Mouse (Mus musculus) T-helper 2 cell (primary cell): Measurements from ENCODE around the gene Ldha.
"Not testable (repeated sequence)": the region's sequence is repeated elsewhere in the genome, so short reads cannot be mapped to it uniquely, and the experiment has no call there.

Experiments used
- in situ Hi-C: fragments of 300-600 bp; cut with MboI, MseI; formaldehyde crosslinking; loops from one replicate; pipeline ENCODE4 v1.15.1; 2025; ENCODE audit warnings: high pct_unique_total_duplicates

The Ldha gene

DNA sequence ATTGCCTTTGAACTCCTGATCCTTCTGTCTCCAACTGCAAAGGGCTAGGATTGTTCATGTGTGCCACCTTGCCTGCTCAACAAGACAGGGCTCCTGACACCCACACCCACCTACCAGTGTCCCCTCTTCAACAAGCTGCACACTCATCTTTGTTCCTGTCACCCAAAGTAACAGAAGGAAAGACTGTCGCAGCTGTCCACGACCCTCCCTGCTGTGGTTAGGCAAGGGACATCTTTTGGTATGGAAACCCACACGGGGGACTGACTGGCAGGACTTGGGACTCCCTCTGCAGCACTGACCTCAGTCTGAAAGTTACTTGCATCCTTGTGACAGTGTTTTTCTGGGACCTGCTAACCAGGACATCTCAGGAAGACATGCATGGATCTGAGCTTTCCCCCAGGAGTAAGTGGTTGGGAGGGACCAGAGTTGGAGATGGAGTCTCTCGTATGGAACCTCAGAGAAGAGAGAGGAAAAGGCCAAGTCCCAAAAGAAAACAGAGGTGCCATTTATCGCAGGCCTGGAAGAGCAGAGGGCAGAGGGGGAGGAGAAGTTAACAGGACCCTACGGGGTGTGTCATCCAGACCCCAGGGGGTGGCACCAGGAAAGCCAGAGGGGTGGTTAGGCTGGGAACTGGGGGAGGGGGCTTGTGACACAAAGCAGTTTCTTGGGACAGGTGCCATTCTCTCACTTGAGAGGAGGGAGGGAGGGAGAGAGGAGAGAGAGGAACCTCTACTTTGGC, at the start of gene Ldha:
TSS of gene Ldha (plus strand) at position 689 of the 739 bp plus-strand sequence.
- in situ Hi-C loops: no loop called here

DNA sequence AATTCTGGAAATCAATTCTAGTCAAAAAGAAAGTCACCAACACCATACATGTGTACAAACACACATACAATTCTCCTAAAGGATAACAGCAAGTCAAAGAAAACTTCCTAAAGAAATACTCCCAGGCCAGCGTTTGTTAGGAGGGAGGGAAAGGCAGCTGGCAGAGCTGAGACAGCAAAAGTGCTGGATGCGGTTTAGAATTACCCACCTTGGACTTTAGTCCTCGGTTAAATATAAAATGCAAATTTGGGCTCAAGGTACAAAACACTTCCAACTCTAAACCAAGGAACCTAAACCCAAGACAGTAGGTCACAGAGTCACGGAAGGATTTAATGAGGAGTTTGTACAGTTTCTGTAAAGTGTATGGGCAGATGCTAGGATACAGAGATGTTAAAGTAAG, 47.4 kb upstream of the Ldha start:
- in situ Hi-C loops: loop anchor here (10.0 kb wide), 1 partner anchor 1199 kb away; no protein-coding TSS in a partner anchor

DNA sequence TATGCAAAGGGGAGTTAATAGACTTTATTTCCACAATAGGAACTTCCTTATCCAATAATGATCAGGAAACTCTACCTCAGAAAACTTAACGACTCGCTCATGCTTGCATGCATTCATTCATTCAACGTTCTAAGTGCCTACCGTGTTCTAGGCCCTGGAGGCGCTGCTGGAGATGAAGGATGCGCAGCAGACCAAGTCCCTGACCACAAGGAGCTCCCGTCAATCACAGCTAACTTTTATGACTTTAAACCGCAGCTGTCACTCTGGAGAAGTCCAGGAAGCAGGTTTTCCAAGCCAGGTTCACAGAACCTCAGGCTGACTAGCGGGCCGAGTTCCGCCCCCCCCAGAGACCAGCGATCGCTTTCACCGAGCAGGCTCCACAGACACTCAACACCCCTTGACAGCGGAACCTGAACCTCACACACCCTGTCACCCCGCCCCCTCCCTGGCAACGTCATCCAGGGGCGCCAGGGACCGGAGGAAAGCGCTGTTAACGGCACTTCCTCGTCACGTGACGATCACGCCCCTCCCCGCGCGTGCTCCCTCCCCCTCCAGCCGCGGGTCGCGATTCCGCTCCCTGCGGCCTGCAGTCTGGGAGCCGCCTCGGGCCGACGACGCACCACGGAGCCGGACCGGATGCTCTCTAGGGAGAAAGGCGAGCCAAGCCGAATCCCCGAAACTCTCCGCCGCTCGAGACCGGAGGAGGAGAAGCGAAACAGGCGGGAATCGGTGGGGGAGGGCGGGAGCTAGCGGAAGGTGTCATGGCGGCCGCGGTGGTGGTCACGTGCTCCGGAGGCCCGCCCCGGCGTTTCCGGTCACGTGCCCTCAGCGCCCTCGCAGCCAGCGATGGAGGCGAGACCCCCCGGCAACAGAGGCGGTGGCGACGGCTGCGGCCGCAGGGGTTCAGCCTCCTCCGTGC, 45.7 kb upstream of the Ldha start, which contains the start of the genes Hps5 and Gtf2h1:
TSS of gene Hps5 (minus strand) at position 778 of the 919 bp plus-strand sequence.
TSS of gene Gtf2h1 (plus strand) at position 817 of the 919 bp plus-strand sequence.
- in situ Hi-C loops: loop anchor here (10.0 kb wide), 1 partner anchor 1201 kb away; no protein-coding TSS in a partner anchor

DNA sequence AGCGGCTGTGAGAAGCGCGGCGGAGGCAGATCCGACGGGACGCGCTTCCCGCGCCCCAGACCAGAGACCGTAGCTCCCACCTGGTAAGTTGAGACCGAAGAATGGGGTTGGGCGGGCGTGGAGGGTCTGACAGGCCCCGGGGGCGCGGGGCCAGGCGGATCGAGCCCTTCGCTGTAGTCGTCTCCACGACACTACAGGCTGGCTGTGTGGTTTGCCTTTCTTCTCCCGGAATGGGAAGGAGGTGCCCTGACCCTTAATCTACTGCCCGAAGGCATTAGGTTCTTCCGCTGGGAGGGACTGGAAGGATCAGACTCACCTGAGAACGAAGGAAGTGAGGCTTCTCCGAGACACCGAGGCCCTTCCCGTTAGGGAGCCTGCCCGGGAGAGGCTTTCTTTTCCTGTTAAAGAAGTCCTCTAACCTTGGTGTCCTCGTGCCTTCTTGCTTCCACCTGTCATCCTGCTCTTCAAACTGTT, 45.0 kb upstream of the Ldha start:
- in situ Hi-C loops: loop anchor here (10.0 kb wide), 1 partner anchor 1201 kb away; no protein-coding TSS in a partner anchor

DNA sequence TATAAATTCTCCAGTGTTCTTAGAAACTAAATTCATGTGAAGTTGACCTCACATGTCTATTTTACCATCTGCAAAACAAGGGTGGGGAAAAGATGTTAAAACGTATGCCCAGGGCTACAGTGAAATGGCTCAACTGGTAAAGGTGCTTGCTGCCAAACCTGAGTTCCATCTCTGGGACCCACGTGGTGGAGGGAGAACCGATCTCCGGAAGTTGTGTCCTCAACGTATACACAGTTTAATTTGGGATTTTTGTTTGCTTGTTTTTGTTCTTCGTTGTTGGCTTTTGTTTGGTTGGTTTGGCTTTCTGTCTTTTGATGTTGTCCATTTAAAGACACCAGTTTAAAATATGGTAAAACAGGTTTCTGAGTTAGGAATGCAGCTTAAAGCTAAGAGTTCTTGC, 44.5 kb upstream of the Ldha start:
- in situ Hi-C loops: loop anchor here (10.0 kb wide), 1 partner anchor 1202 kb away; no protein-coding TSS in a partner anchor

DNA sequence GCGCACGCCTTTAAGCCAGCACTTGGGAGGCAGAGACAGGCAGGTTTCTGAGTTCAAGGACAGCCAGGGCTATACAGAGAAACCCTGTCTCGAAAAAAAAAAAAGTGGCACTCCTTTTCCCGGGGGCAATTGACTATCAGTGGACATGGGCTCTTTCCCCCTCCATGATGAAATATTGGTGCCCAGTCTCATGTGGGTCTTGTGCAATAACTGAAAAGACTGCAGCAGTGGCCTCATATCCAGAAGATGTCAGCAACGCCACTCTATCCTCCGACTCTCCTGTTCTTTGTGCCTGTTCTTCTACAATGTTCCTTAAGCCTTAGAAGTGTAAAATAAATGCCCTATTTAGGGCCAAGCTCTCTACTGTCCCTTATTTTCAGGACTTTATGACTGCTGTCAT, 30.9 kb upstream of the Ldha start:
- in situ Hi-C loops: loop anchor here (5.0 kb wide), 1 partner anchor 42 kb away; no protein-coding TSS in a partner anchor

DNA sequence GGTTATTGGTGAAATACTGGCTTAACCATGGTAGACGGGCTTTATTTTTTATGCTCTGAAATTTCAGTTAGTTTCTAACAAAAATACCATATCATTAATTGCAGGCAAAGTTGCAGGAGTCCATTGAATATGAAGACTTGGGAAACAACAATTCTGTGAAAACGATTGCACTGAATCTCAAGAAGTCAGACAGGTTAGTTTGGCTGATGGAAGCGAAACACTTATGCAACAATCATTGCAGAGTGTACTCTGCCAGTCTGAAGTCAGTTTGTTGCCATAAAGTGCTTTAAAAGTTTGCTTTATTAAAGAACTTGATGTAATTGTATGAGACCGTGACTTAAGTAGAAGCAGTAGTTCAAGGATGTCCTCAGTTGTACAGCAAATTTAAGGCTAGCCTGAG, 27.3 kb upstream of the Ldha start:
- in situ Hi-C loops: loop anchor here (5.0 kb wide), 1 partner anchor 38 kb away; no protein-coding TSS in a partner anchor

DNA sequence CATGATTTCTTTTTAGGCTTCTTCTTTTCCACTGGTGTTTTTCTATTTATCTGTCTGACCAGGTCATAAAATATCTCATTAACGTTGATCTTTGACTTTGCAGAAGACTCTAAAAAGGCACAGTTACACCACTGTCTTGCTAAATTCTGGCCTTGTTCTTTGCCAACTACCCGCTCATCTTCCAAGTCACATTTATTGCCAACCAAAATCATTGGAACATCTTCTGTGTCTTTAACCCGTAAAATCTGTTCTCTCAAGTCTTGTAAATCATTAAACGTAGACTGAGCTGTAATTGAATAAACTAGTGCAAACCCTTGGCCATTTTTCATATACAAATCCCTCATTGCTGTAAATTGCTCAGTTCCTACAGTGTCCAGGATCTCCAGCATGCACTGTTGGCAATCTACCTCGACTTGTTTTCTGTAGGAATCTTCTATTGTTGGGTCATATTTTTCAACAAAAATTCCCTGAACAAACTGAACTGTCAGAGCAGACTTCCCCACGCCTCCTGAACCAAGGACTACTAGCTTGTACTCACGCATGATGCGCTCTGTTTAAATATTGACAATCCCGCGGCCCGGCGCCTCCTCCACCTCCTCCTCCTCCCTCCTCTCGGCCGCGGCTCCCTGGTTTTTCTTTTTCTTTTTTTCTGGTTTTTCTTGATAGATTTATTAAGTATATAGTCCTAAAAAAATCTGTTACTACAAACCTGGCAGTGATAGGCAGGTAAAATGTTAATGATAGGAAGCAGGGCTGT, 20.2 kb upstream of the Ldha start:
- in situ Hi-C loops: not testable (repeated sequence)

DNA sequence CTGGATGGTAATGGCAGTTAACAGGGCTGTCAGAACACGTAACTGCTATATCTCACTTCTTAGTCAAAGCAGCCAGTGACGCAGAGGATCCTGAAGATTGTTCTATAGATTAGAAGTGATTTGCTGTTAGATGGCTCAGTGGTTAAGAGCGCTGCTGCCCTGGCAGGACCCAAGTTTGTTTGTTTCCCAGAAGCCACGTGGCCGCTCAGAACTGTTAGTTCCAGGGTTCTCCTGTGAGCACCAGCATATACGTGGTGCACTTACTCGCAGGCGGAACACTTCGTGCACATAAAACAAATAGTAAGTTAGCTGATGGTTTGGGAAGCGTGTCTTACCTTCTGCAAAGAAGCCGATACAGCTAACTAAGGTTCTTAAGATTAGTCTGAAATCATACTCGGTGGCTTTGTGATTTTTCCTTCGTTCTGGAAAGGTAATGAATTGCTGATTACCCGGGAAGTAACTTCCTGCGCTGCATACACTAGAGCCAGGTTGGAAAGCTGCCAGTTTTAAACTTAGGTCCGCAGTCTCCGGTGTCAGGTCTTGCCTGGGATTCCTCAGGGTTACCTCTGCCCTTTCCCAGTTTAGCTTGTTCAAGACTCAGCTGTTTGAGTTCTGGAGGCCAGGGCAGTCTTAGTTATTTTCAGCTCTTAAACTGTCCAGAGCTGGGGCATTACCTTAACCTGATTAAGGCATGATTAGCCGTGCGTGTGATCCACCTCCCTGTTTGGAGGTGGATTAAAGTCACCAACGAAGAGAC, 14.1 kb upstream of the Ldha start:
- in situ Hi-C loops: no loop called here

DNA sequence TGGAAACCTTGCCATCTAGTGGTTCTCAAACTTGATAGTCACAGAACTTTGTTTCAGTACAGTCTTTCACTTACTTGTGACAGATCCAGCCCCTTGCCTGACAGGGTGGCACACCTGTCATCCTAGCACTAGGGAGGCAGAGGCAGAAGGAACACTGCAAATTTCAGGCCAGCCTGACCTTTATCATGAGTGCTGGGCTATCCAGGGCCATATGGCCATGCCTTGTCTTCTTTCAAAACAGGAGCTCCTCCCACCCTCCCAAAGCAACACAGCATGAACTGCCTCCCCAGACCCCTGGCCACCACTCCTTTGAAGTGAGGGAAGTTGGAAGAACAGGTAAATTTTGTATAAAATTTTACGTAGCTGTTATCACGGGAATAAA, 13.5 kb upstream of the Ldha start:
- in situ Hi-C loops: no loop called here

DNA sequence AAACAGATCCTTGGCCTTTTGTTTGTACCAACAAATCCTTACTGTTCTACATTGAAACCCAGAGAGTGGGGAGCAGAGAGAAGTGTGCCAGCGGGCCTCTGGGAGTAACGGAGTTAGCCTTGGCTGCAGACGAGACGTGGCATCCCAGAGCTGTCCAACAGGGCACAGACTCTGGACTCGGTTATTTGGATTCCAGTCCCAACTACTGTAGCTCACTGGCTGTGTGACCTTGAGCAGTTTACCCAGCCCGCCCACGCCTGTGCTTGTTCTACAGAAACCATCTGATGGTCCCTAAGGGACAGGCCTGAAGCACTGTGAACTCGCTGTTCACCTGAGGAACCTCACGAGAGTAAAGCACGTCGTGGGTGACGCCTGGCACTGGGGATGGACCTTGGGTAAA, 11.4 kb upstream of the Ldha start:
- in situ Hi-C loops: no loop called here

DNA sequence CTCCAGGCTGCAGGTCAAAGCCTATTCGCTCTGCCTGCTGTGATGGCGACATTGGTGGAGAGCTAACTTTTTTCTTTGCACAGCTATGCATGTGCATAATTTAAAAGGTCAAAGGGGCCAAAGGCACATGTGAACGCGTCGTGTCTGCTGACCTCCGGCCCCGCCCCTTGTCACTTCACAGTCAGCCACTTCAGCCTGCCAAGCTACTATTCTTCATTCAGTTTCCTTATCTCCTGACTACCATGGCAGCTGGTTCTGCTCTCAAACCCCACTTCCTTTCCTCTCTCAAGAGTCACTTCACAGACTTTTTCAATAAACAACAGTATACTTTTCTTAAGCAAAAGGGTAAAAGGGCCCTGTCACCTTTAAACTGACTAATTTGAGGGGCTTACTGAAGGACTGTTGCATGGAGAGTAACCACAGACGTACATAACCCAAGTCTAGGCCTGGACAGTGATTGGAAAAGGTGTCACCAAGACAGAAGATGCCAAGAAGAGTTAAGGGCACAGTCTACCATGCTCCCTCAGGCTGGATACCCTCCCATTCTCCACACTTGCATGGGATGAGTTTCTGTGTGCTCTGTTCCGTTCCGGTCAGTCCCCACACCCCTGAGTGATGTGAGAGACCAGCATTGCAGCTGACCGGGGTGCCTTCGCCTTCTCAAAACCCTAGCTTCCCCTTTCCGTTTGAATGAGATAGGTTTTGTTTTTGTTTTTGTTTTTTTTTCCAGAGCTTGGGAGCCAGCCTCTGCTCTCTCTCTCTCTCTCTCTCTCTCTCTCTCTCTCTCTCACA, 10.3 kb upstream of the Ldha start:
- in situ Hi-C loops: no loop called here

DNA sequence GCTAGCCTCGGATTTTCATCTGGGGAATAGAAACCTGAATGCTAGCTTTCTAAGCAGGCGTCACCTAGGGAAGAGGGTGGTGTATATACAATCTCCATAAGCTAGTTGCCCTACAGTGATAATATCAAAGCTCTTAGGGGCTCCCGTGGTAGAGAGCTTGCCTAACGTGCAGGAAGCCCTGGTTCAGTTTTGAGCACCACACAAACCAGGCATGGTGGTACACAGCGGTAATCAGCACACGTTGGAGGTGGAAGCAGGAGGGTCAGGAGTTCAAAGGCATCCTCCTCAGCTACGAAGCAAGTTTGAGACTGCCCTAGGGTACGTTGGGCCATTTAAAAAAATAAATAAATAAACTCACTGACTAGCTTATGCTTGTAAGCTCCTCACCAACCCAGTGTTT, 9.6 kb upstream of the Ldha start:
- in situ Hi-C loops: no loop called here

DNA sequence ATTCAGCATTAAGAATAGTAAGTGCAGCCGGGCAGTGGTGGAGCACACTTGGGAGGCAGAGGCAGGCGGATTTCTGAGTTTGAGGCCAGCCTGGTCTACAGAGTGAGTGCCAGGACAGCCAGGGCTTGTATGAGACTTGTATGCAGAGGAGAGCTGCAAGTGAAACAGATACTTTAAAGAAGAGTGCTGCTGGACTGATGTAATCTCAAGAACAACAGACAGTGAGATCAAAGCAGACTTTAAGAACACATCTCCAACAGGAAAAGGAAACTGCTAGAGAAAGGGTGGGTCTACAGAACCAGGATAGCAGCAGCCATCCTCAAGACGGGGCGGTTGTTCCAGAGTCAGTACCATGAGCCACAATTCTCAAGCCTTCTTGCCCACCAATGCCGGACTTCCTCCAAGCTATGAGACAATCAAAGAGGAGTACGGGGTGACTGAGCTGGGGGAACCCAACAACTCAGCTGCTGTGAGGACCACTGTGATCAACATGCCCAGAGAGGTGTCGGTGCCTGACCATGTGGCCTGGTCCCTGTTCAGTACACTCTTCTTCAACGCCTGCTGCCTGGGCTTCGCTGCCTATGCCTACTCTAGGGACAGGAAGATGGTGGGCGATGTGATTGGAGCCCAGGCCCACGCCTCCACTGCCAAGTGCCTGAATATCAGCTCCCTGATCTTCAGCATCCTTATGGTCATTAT, 9.0 kb upstream of the Ldha start:
- in situ Hi-C loops: not testable (repeated sequence)

DNA sequence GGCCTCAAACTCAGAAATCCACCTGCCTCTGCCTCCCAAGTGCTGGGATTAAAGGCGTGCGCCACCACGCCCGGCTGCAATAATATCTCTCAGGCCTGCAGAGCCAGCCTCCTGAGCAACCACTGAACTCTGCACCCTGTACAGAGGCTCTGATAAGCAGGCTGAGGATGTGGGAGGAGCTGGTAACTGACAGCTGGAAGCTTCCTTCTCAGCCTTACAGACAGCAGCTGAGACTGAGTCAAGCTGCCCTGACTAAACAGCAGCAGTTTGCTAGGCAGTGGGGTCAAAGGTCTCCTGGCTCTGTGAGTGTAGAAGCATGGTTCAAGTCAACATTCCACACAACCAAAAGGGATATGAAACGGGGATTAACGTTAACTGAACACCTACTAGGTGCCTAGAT, 8.0 kb upstream of the Ldha start:
- in situ Hi-C loops: no loop called here

DNA sequence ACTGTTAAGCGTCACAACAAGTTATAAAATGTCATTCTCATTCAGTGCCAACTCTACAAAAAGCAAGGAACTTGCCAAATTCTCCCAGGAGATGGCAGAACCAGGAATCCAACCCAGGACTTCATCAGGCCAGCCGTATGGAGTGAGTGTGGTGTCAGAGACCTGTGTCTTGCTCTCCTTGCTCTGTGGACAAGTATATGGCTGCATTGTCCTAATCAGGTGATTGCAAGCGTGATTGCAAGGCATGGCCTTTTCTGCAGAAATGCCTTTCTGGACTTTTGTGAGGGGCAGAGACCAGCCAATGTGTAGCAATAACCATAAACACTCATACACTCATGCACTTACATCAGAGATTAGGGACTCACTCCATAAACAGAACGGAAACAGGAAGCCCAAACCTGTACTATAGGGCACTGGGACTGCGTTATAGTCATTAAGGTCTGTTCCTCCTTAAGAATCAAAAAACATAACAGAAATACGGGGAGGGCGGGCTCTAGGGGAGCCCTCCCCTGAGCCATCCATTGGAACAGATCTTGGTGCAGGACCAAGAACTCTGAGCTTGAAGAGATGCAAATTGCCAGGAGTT, 7.5 kb upstream of the Ldha start:
- in situ Hi-C loops: no loop called here

DNA sequence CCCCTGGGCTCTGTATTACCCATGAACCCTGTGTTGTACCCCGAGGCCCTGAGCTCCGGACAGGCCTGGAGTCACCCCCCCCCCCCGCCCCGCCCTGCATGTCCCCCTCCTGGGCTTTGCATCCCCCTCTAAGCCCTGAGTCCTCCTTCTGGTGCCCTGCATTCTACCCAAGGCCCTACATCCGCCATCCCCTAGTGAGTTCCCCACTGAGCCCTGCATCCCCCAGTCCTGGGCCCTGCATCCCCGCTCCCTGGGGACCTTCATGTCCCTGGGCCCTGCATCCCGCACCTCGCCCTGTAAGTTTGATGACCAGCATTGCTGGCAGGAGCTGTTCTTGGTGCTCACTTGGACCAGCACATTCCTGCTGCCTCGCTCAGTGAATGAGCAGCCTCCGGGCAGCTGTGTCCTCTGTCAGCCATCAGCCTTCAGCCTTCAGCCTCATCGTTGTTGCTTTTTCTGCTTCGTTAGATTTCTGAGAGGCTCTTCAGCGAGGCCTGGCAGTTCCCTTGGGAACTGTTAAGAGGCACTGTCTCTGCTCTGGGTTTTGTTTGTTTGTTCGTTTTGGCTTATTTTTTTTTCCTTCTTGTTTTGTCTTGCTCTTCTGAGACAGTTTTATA, 6.2 kb upstream of the Ldha start:
- in situ Hi-C loops: no loop called here

DNA sequence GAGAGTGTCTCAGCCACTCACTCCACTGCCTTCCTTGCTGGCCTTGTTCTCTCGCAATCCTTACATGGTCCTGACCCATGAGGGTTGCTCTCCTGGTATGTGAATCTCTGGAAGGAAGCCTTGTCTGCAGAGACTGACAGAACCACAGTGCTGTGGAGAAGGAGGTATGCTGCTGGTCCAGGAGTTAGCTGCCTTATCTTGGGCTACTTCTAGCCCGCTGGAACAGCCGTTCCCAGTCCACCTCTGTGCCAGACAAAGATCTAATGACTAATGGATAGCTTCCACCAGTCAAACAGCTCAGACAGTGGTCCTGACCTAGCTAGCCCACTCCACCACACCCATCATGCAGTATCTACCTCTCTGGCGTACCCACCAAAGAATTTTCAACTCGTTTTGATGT, 4.9 kb upstream of the Ldha start:
- in situ Hi-C loops: no loop called here
